Mouse (Mus musculus): ENCODE measurements around the gene Wwc2.

The Wwc2 gene

GRCm38 (mm10) chr8:47784436-47784835 lies 206.3 kb downstream of the Wwc2 start:
- no peak for DNase-seq (ENCODE audit: low spot score)

DNA sequence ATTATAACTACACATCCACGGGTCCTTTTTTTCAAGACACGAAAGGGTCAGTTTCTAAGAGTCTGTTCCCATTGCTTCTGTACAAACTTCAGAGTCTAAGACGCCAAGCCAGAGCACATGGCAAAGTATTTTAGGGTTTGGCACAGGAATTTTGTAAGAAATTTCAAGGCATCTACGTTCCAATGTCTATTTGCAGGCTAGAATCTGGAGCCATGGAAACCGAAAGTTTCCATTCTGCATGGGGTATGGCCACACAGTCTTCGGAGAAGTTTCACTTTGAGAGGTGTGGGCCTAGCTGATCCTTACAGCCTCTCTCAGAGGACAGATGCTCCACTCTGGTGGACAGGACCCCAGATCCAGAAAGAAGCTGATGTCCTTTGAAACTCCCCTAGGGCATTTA lies 206.8 kb downstream of the Wwc2 start:
- no peak for DNase-seq (ENCODE audit: low spot score)

DNA sequence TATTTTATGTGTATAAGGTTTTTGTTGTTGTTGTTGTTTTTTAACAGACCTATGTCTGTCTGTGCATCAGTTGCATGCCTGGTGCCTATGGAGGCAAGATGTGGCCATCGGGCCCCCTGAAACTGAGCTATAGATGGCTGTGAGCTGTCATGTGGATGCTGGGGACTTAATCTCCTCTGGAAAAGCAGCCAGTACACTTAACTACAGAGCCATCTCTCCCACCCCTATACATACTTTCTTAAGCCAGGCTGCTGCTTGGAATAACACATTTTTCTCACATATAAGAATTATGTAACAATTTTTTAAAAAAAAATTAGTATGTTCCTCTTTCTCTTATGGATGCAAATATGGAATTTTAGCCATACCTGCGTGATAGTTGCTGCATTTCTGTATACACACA lies 207.2 kb downstream of the Wwc2 start:
- no peak for DNase-seq (ENCODE audit: low spot score)

DNA sequence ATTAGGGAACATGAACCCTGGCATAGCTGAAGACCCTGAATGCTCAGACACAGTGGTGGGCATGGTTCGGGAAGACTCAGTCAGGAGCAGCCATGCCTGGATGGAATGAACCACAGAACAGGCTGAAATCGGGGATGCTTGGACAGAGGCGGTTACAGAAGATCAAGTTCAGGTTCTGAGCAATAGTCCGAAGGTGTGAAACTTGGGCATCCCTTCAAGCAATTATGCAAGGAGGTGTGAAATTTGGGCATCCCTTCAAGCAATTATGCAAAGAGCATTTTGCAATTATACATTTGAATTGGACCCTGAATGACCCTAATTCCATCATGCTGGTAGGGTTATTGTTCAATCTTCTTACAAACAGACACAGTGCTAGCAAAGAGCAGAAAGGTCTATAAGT lies 208.8 kb downstream of the Wwc2 start:
- no peak for DNase-seq (ENCODE audit: low spot score)

GRCm38 (mm10) chr8:47779589-47779988 lies 211.1 kb downstream of the Wwc2 start:
- DNase-seq (ENCODE audit: low spot score): no peak

GRCm38 (mm10) chr8:47777415-47777814 lies 213.3 kb downstream of the Wwc2 start:
- no peak for DNase-seq (ENCODE audit: low spot score)
